Mouse (Mus musculus): ENCODE data around the gene Lama4.
A peak's percentile ranks its signal among the peaks of the same experiment; 100 is the strongest.

The Lama4 gene

DNA sequence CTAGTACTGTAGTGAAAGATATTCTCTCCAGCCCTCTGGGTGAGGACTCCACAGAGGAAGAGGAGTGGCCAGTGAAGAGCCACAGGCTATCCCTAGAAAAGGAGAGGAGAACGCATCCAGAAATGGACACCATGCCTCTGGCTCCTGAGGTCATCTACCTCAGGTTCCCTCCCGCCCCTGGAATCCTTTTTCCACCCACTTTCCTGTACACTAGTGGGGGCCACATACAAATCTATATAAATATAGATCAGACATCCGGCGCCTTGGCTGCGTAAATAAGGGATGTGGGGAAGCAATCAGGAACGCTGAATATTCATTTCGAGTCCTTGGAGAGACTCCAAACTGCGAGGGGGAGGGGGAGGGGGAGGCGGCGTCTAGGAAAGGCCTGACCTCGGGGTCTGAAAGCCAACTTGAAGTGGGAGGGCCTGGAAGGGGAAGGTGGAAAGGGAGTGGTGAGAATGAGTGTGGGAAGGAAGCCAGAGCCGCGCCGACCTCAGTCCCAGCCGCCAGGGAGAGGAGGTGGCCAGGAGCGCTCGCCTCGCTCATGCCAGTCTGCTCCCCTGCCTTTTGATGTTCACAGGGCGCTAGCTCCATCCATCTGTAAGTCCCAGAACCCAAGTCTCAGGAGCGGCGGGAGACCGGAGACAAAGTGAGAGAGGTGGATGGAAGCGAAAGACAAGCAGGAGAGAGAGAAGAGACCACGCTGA is at the start of gene Lama4:
Gene Lama4 (plus strand): TSS at position 441 of the 707 bp plus-strand sequence.
- peak; percentile 22 to 59 for DNase-seq (ENCODE audit: low spot score in 2 of 2)

DNA sequence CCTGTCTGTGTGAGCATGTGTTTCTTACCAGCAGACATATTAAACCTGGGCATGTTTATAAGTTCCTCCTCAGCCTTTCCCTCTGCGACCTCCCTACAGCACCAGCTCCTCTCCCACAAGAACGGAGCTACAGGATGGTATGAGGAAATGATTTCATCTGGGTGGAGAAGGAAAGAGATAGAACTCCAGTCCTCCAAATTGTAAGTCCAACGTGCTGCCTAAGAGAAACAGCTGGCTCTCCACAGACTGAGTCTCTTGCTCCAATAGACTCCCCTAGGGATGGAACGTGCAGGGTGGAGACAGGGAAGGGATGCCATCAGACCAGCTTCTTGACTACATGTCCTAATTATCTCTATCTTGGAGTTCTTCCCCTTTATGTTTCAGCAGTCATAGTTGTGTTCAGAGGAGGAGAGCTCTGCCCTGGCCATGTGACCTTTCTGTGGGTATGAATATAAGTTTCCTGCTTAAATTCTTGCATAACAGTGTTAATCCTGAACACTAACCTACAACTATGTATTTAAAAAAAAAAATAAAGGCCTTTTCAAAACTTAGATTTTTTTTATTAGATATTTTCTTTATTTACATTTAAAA is 49.2 kb upstream of the Lama4 start:
- peak in 1 of 2 experiments; percentile 32 for DNase-seq (ENCODE audit: low spot score in 2 of 2)

- no peak for DNase-seq (ENCODE audit: low spot score in 2 of 2)
Observed at GRCm38 (mm10) chr10:38928940-38929697, 36.2 kb upstream of the Lama4 start.

- DNase-seq (ENCODE audit: low spot score in 2 of 2), result no peak
Observed at GRCm38 (mm10) chr10:38944701-38945100, 20.6 kb upstream of the Lama4 start.

DNA sequence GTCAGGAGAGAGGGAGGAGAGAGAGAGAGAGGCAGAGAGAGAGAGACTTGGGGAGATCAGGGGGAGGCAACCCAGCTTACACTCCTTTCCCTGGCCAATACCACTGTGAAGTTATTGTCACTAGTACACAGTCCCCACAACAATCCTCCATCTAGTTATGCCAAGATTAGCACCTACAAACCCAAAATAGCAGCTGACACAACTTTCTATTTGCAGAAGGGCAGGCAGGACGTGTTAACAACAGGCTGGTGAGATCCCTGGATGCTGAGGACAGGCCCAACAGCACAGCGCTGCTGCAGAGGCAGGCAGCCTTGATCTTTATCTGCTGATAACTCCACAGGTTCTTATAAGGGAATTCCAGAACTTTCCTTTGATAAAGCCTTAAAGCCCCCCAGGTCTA is 3.4 kb upstream of the Lama4 start:
- no peak for DNase-seq (ENCODE audit: low spot score in 2 of 2)

GRCm38 (mm10) chr10:38964719-38965074 is 618 bp upstream of the Lama4 start:
- no peak for DNase-seq (ENCODE audit: low spot score in 2 of 2)

DNA sequence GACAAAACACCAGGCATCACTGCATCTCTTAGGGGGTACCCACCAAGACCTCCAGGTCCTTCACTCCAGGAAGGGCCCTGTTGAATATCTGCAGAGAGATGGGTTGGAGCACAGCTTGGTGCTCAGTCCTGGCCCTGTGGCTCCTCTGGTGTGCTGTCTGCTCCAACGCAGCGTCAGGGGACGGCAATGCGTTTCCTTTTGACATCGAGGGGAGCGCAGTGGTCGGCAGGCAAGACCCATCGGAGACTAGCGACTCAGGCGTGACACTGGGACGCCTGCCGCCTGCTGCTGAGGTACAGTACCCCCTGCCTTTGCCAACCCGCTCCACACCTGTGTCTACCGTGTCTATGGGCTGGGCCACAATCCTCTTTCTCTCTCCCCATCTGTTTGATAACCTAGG is 542 bp downstream of the Lama4 start:
- no peak for DNase-seq (ENCODE audit: low spot score in 2 of 2)

DNA sequence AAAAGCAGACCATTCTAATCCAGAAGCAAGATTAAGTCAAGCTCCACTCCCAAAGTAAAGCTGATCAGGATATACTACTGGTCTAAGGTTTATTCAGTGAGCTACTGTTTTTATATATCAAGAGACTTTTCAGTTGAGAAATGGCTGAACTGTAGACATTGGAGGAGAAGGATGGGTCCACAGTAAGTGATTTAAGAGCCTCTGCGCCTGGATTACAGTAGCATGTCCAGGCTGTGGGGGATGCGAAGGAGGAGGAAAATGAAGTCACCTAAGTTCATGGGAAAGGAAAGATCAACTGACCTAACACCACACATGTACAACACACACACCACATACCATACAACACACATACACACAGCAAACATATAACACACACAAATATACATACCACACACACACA is 1.3 kb downstream of the Lama4 start:
- no peak for DNase-seq (ENCODE audit: low spot score in 2 of 2)

GRCm38 (mm10) chr10:38968326-38969072 is 3.2 kb downstream of the Lama4 start:
- no peak for DNase-seq (ENCODE audit: low spot score in 2 of 2)

- DNase-seq (ENCODE audit: low spot score in 2 of 2), result no peak
Observed at GRCm38 (mm10) chr10:38969543-38969942, 4.2 kb downstream of the Lama4 start.

GRCm38 (mm10) chr10:38969975-38970374 is 4.7 kb downstream of the Lama4 start:
- no peak for DNase-seq (ENCODE audit: low spot score in 2 of 2)

- DNase-seq (ENCODE audit: low spot score in 2 of 2), result no peak
Observed at GRCm38 (mm10) chr10:38972221-38972946, 7.1 kb downstream of the Lama4 start.

- no peak for DNase-seq (ENCODE audit: low spot score in 2 of 2)
Observed at GRCm38 (mm10) chr10:38973016-38973415, 7.7 kb downstream of the Lama4 start.

DNA sequence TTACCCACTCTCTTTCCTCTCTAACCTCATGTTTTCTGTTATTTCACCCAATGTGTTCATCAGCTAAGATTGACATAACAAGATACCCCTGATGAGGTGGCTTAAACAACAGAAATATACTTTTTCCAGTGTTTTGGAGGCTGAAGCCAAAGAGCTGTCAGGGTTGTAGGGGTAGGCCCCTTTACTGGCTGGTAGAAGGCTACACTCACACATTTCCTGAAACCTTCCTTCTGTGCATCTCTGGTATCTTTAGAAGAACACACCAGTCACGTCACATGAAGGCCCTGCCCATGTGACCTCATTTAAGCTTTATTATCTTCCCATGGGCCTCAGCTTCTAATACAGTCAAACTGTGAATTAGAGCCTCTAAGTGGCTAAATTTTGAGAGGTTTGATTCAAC is 12.9 kb downstream of the Lama4 start:
- DNase-seq (ENCODE audit: low spot score in 2 of 2), result no peak

GRCm38 (mm10) chr10:38979699-38980098 is 14.4 kb downstream of the Lama4 start:
- no peak for DNase-seq (ENCODE audit: low spot score in 2 of 2)

- DNase-seq (ENCODE audit: low spot score in 2 of 2), result no peak
Observed at GRCm38 (mm10) chr10:38980980-38981379, 15.7 kb downstream of the Lama4 start.

- DNase-seq (ENCODE audit: low spot score in 2 of 2), result no peak
Observed at GRCm38 (mm10) chr10:38984358-38985075, 19.2 kb downstream of the Lama4 start.

GRCm38 (mm10) chr10:38986053-38986452 is 20.7 kb downstream of the Lama4 start:
- DNase-seq (ENCODE audit: low spot score in 2 of 2), result no peak

- no peak for DNase-seq (ENCODE audit: low spot score in 2 of 2)
Observed at GRCm38 (mm10) chr10:38992827-38993226, 27.5 kb downstream of the Lama4 start.

GRCm38 (mm10) chr10:38993632-38994424 is 28.5 kb downstream of the Lama4 start:
- DNase-seq (ENCODE audit: low spot score in 2 of 2), result no peak
